Mouse (Mus musculus): ENCODE data around the gene Rec114. TPM values are rescaled to one million over a fixed set of nuclear protein-coding genes. Genes with fewer than 3 reads are reported as not detected.

The Rec114 gene
- polyA plus RNA-seq, 1 experiment from 2014 or later = 1.6 TPM

DNA sequence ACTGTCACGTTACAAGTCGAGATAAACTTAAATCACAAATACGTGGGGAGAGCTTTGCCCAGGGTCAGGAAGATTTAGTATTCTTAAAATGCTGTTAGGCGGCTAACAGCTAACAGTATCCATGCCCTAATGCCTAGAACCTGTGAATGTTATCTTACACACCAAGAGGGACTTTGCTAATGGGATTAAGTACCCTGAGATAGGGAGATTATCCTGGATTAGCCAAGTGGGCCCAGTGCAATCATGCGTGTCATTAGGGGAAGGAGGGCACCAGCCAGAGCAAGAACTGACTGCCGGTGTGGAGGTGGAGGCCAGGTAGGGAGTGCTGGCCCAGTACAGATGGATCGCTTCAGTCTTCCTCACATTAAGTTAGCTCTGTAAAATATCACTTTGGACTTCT lies 22.7 kb downstream of the Rec114 start:
- ATAC-seq = no peak
- no peaks in the 10 kb centered on the region for H3K9me3 ChIP-seq (ENCODE audit: control insufficient read depth, low read length)

GRCm38 (mm10) chr9:58720167-58720566 lies 23.6 kb downstream of the Rec114 start:
- H3K9me3 ChIP-seq (ENCODE audit: control insufficient read depth, low read length) = no peaks in the 10 kb centered on the region
- no peak for ATAC-seq
- no peaks in the 10 kb centered on the region for H3K4me1 ChIP-seq (replicated peaks; ENCODE audit: control insufficient read depth, insufficient read depth, low read length)
- H3K27me3 ChIP-seq (replicated peaks; ENCODE audit: control insufficient read depth, insufficient read depth, low read length) = no peaks in the 10 kb centered on the region
- H3K36me3 ChIP-seq (ENCODE audit: control insufficient read depth, insufficient read depth) = no peaks in the 10 kb centered on the region
- WGBS = 75% methylated on average over 4 of the region's 4 CpGs
- H3K27ac ChIP-seq (ENCODE audit: low read length) = no peak overlapping the region
- H3K4me3 ChIP-seq (replicated peaks; ENCODE audit: low read length) = no peak overlapping the region
- H3K4me2 ChIP-seq (ENCODE audit: low read length) = no peak overlapping the region
- no peak overlapping the region for H3K9ac ChIP-seq (replicated peaks; ENCODE audit: low read depth, low read length)

More for the DNA sequence above, 22.7 kb downstream of the Rec114 start:
- H3K36me3 ChIP-seq (ENCODE audit: control insufficient read depth, insufficient read depth) = no peaks in the 10 kb centered on the region
- H3K4me1 ChIP-seq (replicated peaks; ENCODE audit: control insufficient read depth, insufficient read depth, low read length) = no peaks in the 10 kb centered on the region
- no peak overlapping the region for H3K9ac ChIP-seq (replicated peaks; ENCODE audit: low read depth, low read length)
- H3K4me3 ChIP-seq (replicated peaks; ENCODE audit: low read length) = no peak overlapping the region
- 52% methylated on average over 7 of the region's 7 CpGs for WGBS
- no peaks in the 10 kb centered on the region for H3K27me3 ChIP-seq (replicated peaks; ENCODE audit: control insufficient read depth, insufficient read depth, low read length)
- H3K4me2 ChIP-seq (ENCODE audit: low read length) = no peak overlapping the region
- no peak overlapping the region for H3K27ac ChIP-seq (ENCODE audit: low read length)

GRCm38 (mm10) chr9:58719471-58719870 lies 24.3 kb downstream of the Rec114 start:
- ATAC-seq = no peak
- H3K4me3 ChIP-seq (replicated peaks; ENCODE audit: low read length) = no peak overlapping the region
- no peaks in the 10 kb centered on the region for H3K9me3 ChIP-seq (ENCODE audit: control insufficient read depth, low read length)
- no peak overlapping the region for H3K9ac ChIP-seq (replicated peaks; ENCODE audit: low read depth, low read length)
- no peaks in the 10 kb centered on the region for H3K36me3 ChIP-seq (ENCODE audit: control insufficient read depth, insufficient read depth)
- H3K4me1 ChIP-seq (replicated peaks; ENCODE audit: control insufficient read depth, insufficient read depth, low read length) = no peaks in the 10 kb centered on the region
- 28% methylated on average over 5 of the region's 5 CpGs for WGBS
- no peaks in the 10 kb centered on the region for H3K27me3 ChIP-seq (replicated peaks; ENCODE audit: control insufficient read depth, insufficient read depth, low read length)
- H3K27ac ChIP-seq (ENCODE audit: low read length) = no peak overlapping the region
- no peak overlapping the region for H3K4me2 ChIP-seq (ENCODE audit: low read length)

DNA sequence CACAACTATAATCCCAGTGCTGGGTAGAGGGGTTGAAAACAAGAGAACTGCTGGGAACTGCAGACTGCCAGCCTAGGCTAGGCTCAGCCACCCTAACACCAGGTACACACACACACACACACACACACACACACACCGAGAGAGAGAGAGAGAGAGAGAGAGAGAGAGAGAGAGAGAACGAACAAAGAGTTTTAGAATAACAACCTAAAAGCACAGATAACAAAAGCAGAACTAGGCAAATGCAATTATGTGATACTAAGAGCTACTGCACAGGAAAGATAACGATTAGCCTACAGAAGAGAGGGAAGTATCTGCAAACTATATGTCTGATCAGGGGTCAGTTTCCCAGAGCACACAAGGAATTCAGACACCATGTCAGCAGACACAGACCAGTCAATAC lies 24.8 kb downstream of the Rec114 start:
- Histone ChIP-seq H3K4me1 (replicated peaks; ENCODE audit: control insufficient read depth, insufficient read depth, low read length) (no peaks in the 10 kb centered on the region), H3K9me3 (ENCODE audit: control insufficient read depth, low read length) (no peaks in the 10 kb centered on the region), H3K27me3 (replicated peaks; ENCODE audit: control insufficient read depth, insufficient read depth, low read length) (no peaks in the 10 kb centered on the region), H3K9ac (replicated peaks; ENCODE audit: low read depth, low read length) (no peak overlapping the region), H3K4me2 (ENCODE audit: low read length) (no peak overlapping the region), H3K27ac (ENCODE audit: low read length) (no peak overlapping the region), H3K4me3 (replicated peaks; ENCODE audit: low read length) (no peak overlapping the region), H3K36me3 (ENCODE audit: control insufficient read depth, insufficient read depth) (no peaks in the 10 kb centered on the region)
- ATAC-seq = no peak
- WGBS = 67% methylated on average over 3 of the region's 3 CpGs

DNA sequence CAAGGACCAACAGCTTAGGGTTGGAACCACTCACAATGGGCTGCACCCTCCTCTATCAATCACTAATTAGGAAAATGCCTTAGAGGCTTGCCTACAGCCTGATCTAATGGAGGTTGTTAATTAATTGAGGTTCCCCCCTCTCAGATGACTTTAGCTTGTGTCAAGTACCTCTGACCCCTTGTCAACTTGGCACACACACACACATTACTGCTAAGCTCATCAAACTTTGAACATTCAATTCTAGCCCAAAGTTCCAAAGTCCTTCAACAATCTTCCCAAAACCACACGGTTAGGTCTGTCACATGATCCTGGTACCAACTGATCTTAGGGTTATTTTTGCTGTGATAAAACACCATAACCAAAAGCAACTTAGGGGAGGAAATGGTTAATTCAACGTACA lies 26.9 kb downstream of the Rec114 start:
- WGBS = 50% methylated on average over 2 of the region's 2 CpGs
- ATAC-seq = no peak
- no peak overlapping the region for H3K27ac ChIP-seq (ENCODE audit: low read length)

DNA sequence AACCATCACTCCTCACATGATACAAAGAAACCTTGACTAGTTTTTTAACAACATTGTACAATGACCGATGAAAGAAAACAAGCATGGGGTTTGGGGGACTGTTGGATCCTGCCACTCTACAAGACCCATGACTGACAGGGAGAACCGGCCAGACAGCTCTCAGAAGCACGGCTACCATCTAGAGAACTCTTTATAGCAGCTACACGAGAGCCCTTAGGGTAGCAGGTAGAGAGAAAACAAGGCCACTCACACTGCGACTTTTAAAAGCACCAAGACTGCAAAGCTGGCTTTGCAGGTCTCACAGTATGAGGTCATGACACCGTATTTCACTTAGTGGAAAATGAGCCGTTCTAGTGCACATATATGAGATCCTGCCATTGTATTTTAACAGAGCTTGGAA lies 33.1 kb downstream of the Rec114 start:
- ATAC-seq = no peak
- Histone ChIP-seq H3K27ac (ENCODE audit: low read length) (no peak overlapping the region), H3K27me3 (replicated peaks; ENCODE audit: control insufficient read depth, insufficient read depth, low read length) (no peaks in the 10 kb centered on the region), H3K36me3 (ENCODE audit: control insufficient read depth, insufficient read depth) (no peaks in the 10 kb centered on the region), H3K4me2 (ENCODE audit: low read length) (no peak overlapping the region), H3K4me1 (replicated peaks; ENCODE audit: control insufficient read depth, insufficient read depth, low read length) (no peaks in the 10 kb centered on the region), H3K4me3 (replicated peaks; ENCODE audit: low read length) (no peak overlapping the region), H3K9ac (replicated peaks; ENCODE audit: low read depth, low read length) (no peak overlapping the region), H3K9me3 (ENCODE audit: control insufficient read depth, low read length) (no peaks in the 10 kb centered on the region)
- 76% methylated on average over 7 of the region's 7 CpGs for WGBS

More for the DNA sequence above, 26.9 kb downstream of the Rec114 start:
- no peaks in the 10 kb centered on the region for H3K27me3 ChIP-seq (replicated peaks; ENCODE audit: control insufficient read depth, insufficient read depth, low read length)
- H3K9me3 ChIP-seq (ENCODE audit: control insufficient read depth, low read length) = no peaks in the 10 kb centered on the region
- H3K36me3 ChIP-seq (ENCODE audit: control insufficient read depth, insufficient read depth) = no peaks in the 10 kb centered on the region
- no peak overlapping the region for H3K4me2 ChIP-seq (ENCODE audit: low read length)
- no peak overlapping the region for H3K4me3 ChIP-seq (replicated peaks; ENCODE audit: low read length)
- no peaks in the 10 kb centered on the region for H3K4me1 ChIP-seq (replicated peaks; ENCODE audit: control insufficient read depth, insufficient read depth, low read length)
- no peak overlapping the region for H3K9ac ChIP-seq (replicated peaks; ENCODE audit: low read depth, low read length)

DNA sequence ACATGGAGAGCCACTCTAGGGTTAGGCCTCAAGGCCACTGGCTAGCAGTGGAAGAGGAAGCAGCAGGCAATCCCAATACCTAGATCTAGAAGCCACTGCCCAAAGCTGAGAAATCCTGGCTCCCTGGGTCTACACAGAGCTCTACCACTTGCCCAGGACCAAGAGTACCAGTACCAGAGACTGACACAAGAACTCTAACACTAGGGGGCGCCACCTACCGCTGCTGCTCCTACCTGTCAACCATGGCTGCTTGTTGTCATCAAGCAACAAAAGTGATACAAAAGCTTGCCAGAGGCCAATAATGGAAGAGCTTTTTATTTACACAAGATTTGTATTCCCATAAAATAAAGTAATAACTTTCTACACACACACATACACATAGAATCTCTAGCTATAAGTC lies 33.8 kb downstream of the Rec114 start:
- Histone ChIP-seq H3K27me3 (replicated peaks; ENCODE audit: control insufficient read depth, insufficient read depth, low read length) (no peaks in the 10 kb centered on the region), H3K4me3 (replicated peaks; ENCODE audit: low read length) (no peak overlapping the region), H3K27ac (ENCODE audit: low read length) (no peak overlapping the region), H3K4me1 (replicated peaks; ENCODE audit: control insufficient read depth, insufficient read depth, low read length) (no peaks in the 10 kb centered on the region), H3K4me2 (ENCODE audit: low read length) (no peak overlapping the region), H3K9me3 (ENCODE audit: control insufficient read depth, low read length) (no peaks in the 10 kb centered on the region), H3K9ac (replicated peaks; ENCODE audit: low read depth, low read length) (no peak overlapping the region), H3K36me3 (ENCODE audit: control insufficient read depth, insufficient read depth) (no peaks in the 10 kb centered on the region)
- ATAC-seq = no peak
- WGBS = 7% methylated on average over 2 of the region's 2 CpGs

GRCm38 (mm10) chr9:58707796-58708195 lies 36.0 kb downstream of the Rec114 start:
- no peaks in the 10 kb centered on the region for H3K27me3 ChIP-seq (replicated peaks; ENCODE audit: control insufficient read depth, insufficient read depth, low read length)
- no peak overlapping the region for H3K4me2 ChIP-seq (ENCODE audit: low read length)
- ATAC-seq = no peak
- H3K4me1 ChIP-seq (replicated peaks; ENCODE audit: control insufficient read depth, insufficient read depth, low read length) = no peaks in the 10 kb centered on the region
- no peaks in the 10 kb centered on the region for H3K36me3 ChIP-seq (ENCODE audit: control insufficient read depth, insufficient read depth)
- H3K9me3 ChIP-seq (ENCODE audit: control insufficient read depth, low read length) = no peaks in the 10 kb centered on the region
- H3K4me3 ChIP-seq (replicated peaks; ENCODE audit: low read length) = no peak overlapping the region
- H3K9ac ChIP-seq (replicated peaks; ENCODE audit: low read depth, low read length) = no peak overlapping the region
- WGBS = 90% methylated on average over 11 of the region's 11 CpGs
- no peak overlapping the region for H3K27ac ChIP-seq (ENCODE audit: low read length)

- H3K27ac ChIP-seq (ENCODE audit: low read length) = no peak overlapping the region
- H3K9ac ChIP-seq (replicated peaks; ENCODE audit: low read depth, low read length) = no peak overlapping the region
- H3K4me2 ChIP-seq (ENCODE audit: low read length) = no peak overlapping the region
- WGBS = 68% methylated on average over 7 of the region's 7 CpGs
- H3K9me3 ChIP-seq (ENCODE audit: control insufficient read depth, low read length) = no peaks in the 10 kb centered on the region
- no peaks in the 10 kb centered on the region for H3K36me3 ChIP-seq (ENCODE audit: control insufficient read depth, insufficient read depth)
- no peaks in the 10 kb centered on the region for H3K27me3 ChIP-seq (replicated peaks; ENCODE audit: control insufficient read depth, insufficient read depth, low read length)
- no peak for ATAC-seq
- H3K4me1 ChIP-seq (replicated peaks; ENCODE audit: control insufficient read depth, insufficient read depth, low read length) = no peaks in the 10 kb centered on the region
- no peak overlapping the region for H3K4me3 ChIP-seq (replicated peaks; ENCODE audit: low read length)
These were observed 37.7 kb downstream of the Rec114 start for GRCm38 (mm10) chr9:58706024-58706423.

DNA sequence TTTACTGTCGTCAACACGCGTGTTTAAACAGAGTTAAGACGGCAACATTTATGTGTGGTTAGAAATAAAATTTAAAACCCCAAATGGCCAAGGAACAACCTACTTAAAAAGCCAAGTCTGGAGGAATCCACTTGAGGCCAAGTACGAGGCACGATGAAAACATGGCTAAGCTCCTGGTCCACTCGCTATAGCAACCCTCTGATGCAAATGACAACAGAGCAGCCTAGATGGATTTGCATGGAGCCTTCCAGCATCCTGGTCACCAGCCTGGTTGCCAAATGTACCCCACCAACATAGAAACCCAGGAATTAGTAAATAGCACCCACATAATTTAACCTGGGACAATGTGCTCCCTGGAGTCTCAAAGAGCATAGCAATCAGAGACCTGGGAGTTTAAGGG lies 40.0 kb downstream of the Rec114 start:
- WGBS = 84% methylated on average over 7 of the region's 7 CpGs

More for the DNA sequence above, 40.0 kb downstream of the Rec114 start:
- H3K27ac ChIP-seq (ENCODE audit: low read length) = no peak overlapping the region
- no peaks in the 10 kb centered on the region for H3K36me3 ChIP-seq (ENCODE audit: control insufficient read depth, insufficient read depth)
- H3K9me3 ChIP-seq (ENCODE audit: control insufficient read depth, low read length) = no peaks in the 10 kb centered on the region
- no peak overlapping the region for H3K4me3 ChIP-seq (replicated peaks; ENCODE audit: low read length)
- H3K4me1 ChIP-seq (replicated peaks; ENCODE audit: control insufficient read depth, insufficient read depth, low read length) = no peaks in the 10 kb centered on the region
- H3K4me2 ChIP-seq (ENCODE audit: low read length) = no peak overlapping the region
- no peaks in the 10 kb centered on the region for H3K27me3 ChIP-seq (replicated peaks; ENCODE audit: control insufficient read depth, insufficient read depth, low read length)
- no peak overlapping the region for H3K9ac ChIP-seq (replicated peaks; ENCODE audit: low read depth, low read length)
- no peak for ATAC-seq
